1 mouse cellular context compared by ENCODE assay signal in genomic region chr7:110164103-110164681, GRCm38 (mm10).
TF ChIP-seq lines count a peak whose summit lies in the region.

No protein-coding gene starts in this region.

TF ChIP-seq in CH12.LX, 34 proteins besides CTCF, POLR2A, EP300 and RAD21 (continued from another document):
- TF ChIP-seq TCF12 (IDR thresholded peaks at IDR 0.05; ENCODE audit: low read depth, low read length) (peak; percentile 38; the same call in 1 of the 2 replicates), ETS1 (conservative IDR thresholded peaks at IDR 0.05; ENCODE audit: low read depth, low read length) (peak; percentile 89), SIN3A (IDR thresholded peaks at IDR 0.05; ENCODE audit: low read length) (peak; percentile 87; the same call in 1 of the 2 replicates), MAFK (IDR thresholded peaks at IDR 0.05; ENCODE audit: insufficient replicate concordance, low read length) (peak; percentile 81; the same call in 1 of the 2 replicates), JUND (conservative IDR thresholded peaks at IDR 0.05; ENCODE audit: low read depth, low read length) (peak; percentile 70), CHD2 (IDR thresholded peaks at IDR 0.05; ENCODE audit: low read length) (no peak), IRF4 (IDR thresholded peaks at IDR 0.05; ENCODE audit: low read depth, low read length) (peak; percentile 85), NELFE (IDR thresholded peaks at IDR 0.05; ENCODE audit: low read depth, low read length) (no peak)
